Mouse (Mus musculus) limb, embryonic 11.5 days (tissue): Measurements from ENCODE around the gene Brwd1. TPM values are rescaled to one million over a fixed set of nuclear protein-coding genes. Genes with fewer than 3 reads are reported as not detected.
"Not testable (repeated sequence)": the region's sequence is repeated elsewhere in the genome, so short reads cannot be mapped to it uniquely, and the experiment has no call there.

ENCODE experiments used
- ATAC-seq: fragments of 200-750 bp; cut with Nextera tagmentation; 2 replicates; pipeline ENCODE4 v1.8.0; 2017; ENCODE audit warnings: low read depth; ENCODE audit not compliant: insufficient number of reproducible peaks, low FRiP score, low TSS enrichment
- DNase-seq: peaks from one replicate; pipeline ENCODE4 v3.0.0-alpha.2; 2015; ENCODE audit warnings: low spot score
- H3K27ac ChIP-seq: fragments of 300-500 bp; sonication (generic); replicated peaks from 2 replicates; pipeline ENCODE4 v1.5.1; 2014; ENCODE audit warnings: low read depth, mild to moderate bottlenecking, low read length
- H3K27me3 ChIP-seq: fragments of 300-500 bp; sonication (generic); 2 replicates; pipeline ENCODE4 v1.6.1; 2014; ENCODE audit warnings: mild to moderate bottlenecking, low read length, mixed read lengths; ENCODE audit not compliant: control insufficient read depth, insufficient read depth
- H3K36me3 ChIP-seq: fragments of 300-500 bp; sonication (generic); 2 replicates; pipeline ENCODE4 v1.6.1; 2014; ENCODE audit warnings: mild to moderate bottlenecking, low read length, moderate library complexity, mixed read lengths; ENCODE audit not compliant: control insufficient read depth, insufficient read depth
- H3K4me1 ChIP-seq: fragments of 300-500 bp; sonication (generic); 2 replicates; pipeline ENCODE4 v1.6.1; 2014; ENCODE audit warnings: low read length, mixed read lengths; ENCODE audit not compliant: control insufficient read depth, insufficient read depth
- H3K4me2 ChIP-seq: fragments of 300-500 bp; sonication (generic); 2 replicates; pipeline ENCODE4 v1.6.1; 2014; ENCODE audit warnings: low read depth, mild to moderate bottlenecking, moderate library complexity; ENCODE audit not compliant: severe bottlenecking
- H3K4me3 ChIP-seq: fragments of 300-500 bp; sonication (generic); 2 replicates; pipeline ENCODE4 v1.5.1; 2014; ENCODE audit warnings: low read depth, low read length
- H3K9ac ChIP-seq: fragments of 300-500 bp; sonication (generic); 2 replicates; pipeline ENCODE4 v1.6.1; 2014; ENCODE audit warnings: mild to moderate bottlenecking, low read length
- H3K9me3 ChIP-seq: fragments of 300-500 bp; sonication (generic); 2 replicates; pipeline ENCODE4 v1.6.1; 2016; ENCODE audit warnings: low read length; ENCODE audit not compliant: control insufficient read depth
- WGBS: fragments of 180-500 bp; shearing (Covaris S2); extraction: QIAGEN DNeasy Blood & Tissue Kit; methylation state at CpG from one replicate; pipeline ENCODE4 v1.1.7; 2014; 5-methylcytosine and 5-hydroxymethylcytosine counted together
- polyA plus RNA-seq: library from polyadenylated mRNA; unstranded; fragments of >200 nt; fragmentation: Nextera tagmentation; extraction: Ambion mirVana; gene quantifications from 2 replicates; pipeline ENCODE4 v1.2.1, GENCODE M21; 2014

The Brwd1 gene
- polyA plus RNA-seq, 1 experiment from 2014 or later, result 157 TPM

- no peaks in the 10 kb centered on the region for H3K36me3 ChIP-seq
- H3K4me2 ChIP-seq, result peak within 1 kb of the TSS; percentile 47
- WGBS, result under 1% methylated on average over 62 of the region's 62 CpGs
- H3K4me1 ChIP-seq, result peaks cover 3% of the 10 kb centered on the region; the same call in 1 of the 2 replicates
- peak; percentile 92 for ATAC-seq
- H3K9ac ChIP-seq, result peak within 1 kb of the TSS; percentile 89
- peak; percentile 99 for DNase-seq
- H3K9me3 ChIP-seq, result no peaks in the 10 kb centered on the region
- H3K27ac ChIP-seq, result peak within 1 kb of the TSS; percentile 84
- peak within 1 kb of the TSS; percentile 77 for H3K4me3 ChIP-seq
- H3K27me3 ChIP-seq, result no peaks in the 10 kb centered on the region
Observed at GRCm38 (mm10) chr16:95990462-95991121, 91.7 kb downstream of the Brwd1 start, which contains the start of gene Psmg1. Gene Psmg1 (minus strand): TSS chr16:95990960.

- Histone ChIP-seq H3K9me3 (no peaks in the 10 kb centered on the region), H3K4me3 (no peak overlapping the region), H3K4me2 (no peak overlapping the region), H3K36me3 (peaks cover 4% of the 10 kb centered on the region; the same call in 1 of the 2 replicates), H3K4me1 (peaks cover 2% of the 10 kb centered on the region; the same call in 1 of the 2 replicates), H3K27ac (no peak overlapping the region), H3K9ac (no peak overlapping the region), H3K27me3 (no peaks in the 10 kb centered on the region)
- ATAC-seq (no peak), DNase-seq (no peak)
- WGBS, result 80% methylated on average over 5 of the region's 5 CpGs
Observed at GRCm38 (mm10) chr16:95984911-95985310, 97.4 kb downstream of the Brwd1 start.

- H3K36me3 ChIP-seq, result peaks cover 4% of the 10 kb centered on the region; the same call in 1 of the 2 replicates
- H3K27ac ChIP-seq, result no peak overlapping the region
- H3K4me2 ChIP-seq, result no peak overlapping the region
- ATAC-seq (no peak), DNase-seq (peak; percentile 54)
- no peaks in the 10 kb centered on the region for H3K9me3 ChIP-seq
- no peak overlapping the region for H3K9ac ChIP-seq
- H3K4me3 ChIP-seq, result no peak overlapping the region
- no peaks in the 10 kb centered on the region for H3K27me3 ChIP-seq
- H3K4me1 ChIP-seq, result no peaks in the 10 kb centered on the region
- 83% methylated on average over 7 of the region's 7 CpGs for WGBS
Observed at GRCm38 (mm10) chr16:95983601-95984000, 98.7 kb downstream of the Brwd1 start.

GRCm38 (mm10) chr16:95970841-95971240, 111.5 kb downstream of the Brwd1 start:
- Histone ChIP-seq H3K9me3 (no peaks in the 10 kb centered on the region), H3K4me3 (no peak overlapping the region), H3K9ac (no peak overlapping the region), H3K36me3 (no peaks in the 10 kb centered on the region; the same call in 1 of the 2 replicates), H3K27me3 (no peaks in the 10 kb centered on the region), H3K4me2 (no peak overlapping the region), H3K4me1 (no peaks in the 10 kb centered on the region), H3K27ac (no peak overlapping the region)
- ATAC-seq (no peak), DNase-seq (no peak)
- WGBS, result 87% methylated on average over 2 of the region's 2 CpGs

GRCm38 (mm10) chr16:95967455-95967854, 114.9 kb downstream of the Brwd1 start:
- ATAC-seq (no peak), DNase-seq (no peak)
- Histone ChIP-seq H3K9me3 (no peaks in the 10 kb centered on the region), H3K4me1 (peaks cover 8% of the 10 kb centered on the region), H3K36me3 (no peaks in the 10 kb centered on the region), H3K27ac (no peak overlapping the region), H3K4me2 (no peak overlapping the region), H3K27me3 (no peaks in the 10 kb centered on the region), H3K4me3 (no peak overlapping the region), H3K9ac (no peak overlapping the region)
- 89% methylated on average over 11 of the region's 11 CpGs for WGBS

- Histone ChIP-seq H3K4me3 (no peak overlapping the region), H3K9ac (no peak overlapping the region), H3K27ac (no peak overlapping the region), H3K4me2 (no peak overlapping the region), H3K9me3 (no peaks in the 10 kb centered on the region), H3K27me3 (no peaks in the 10 kb centered on the region), H3K4me1 (peaks cover 8% of the 10 kb centered on the region), H3K36me3 (no peaks in the 10 kb centered on the region)
- no peak for ATAC-seq
- 43% methylated on average over 11 of the region's 11 CpGs for WGBS
- peak; percentile 79 for DNase-seq
Observed at GRCm38 (mm10) chr16:95964427-95965023, 117.8 kb downstream of the Brwd1 start.

- not testable (repeated sequence) for DNase-seq, H3K9ac ChIP-seq, H3K4me2 ChIP-seq, H3K36me3 ChIP-seq, H3K27ac ChIP-seq, H3K4me3 ChIP-seq, H3K9me3 ChIP-seq, H3K4me1 ChIP-seq, ATAC-seq, H3K27me3 ChIP-seq
- 67% methylated on average over 1 of the region's 1 CpGs for WGBS
Observed at GRCm38 (mm10) chr16:95961484-95961883, 120.8 kb downstream of the Brwd1 start.

- not testable (repeated sequence) for H3K27ac ChIP-seq, H3K27me3 ChIP-seq, H3K4me1 ChIP-seq, H3K9me3 ChIP-seq, H3K4me3 ChIP-seq, H3K9ac ChIP-seq, ATAC-seq, H3K4me2 ChIP-seq, DNase-seq, H3K36me3 ChIP-seq
- WGBS, result 91% methylated on average over 2 of the region's 2 CpGs
Observed at GRCm38 (mm10) chr16:95960689-95961088, 121.6 kb downstream of the Brwd1 start.
